Mouse (Mus musculus): ENCODE results near the gene Xrcc1. TPM values are rescaled to one million over a fixed set of nuclear protein-coding genes. Genes with fewer than 3 reads are reported as not detected.

The Xrcc1 gene
- polyA plus RNA-seq, 1 experiment from 2014 or later = 110 TPM

GRCm38 (mm10) chr7:24571071-24571470 is 25.0 kb downstream of the Xrcc1 start:
- H3K36me3 ChIP-seq = peaks cover 69% of the 10 kb centered on the region
- 75% methylated on average over 4 of the region's 4 CpGs for WGBS
- ATAC-seq (ENCODE audit: insufficient number of reproducible peaks, low FRiP score, low TSS enrichment, low read depth) = no peak

GRCm38 (mm10) chr7:24572455-24572854 is 26.4 kb downstream of the Xrcc1 start:
- H3K4me3 ChIP-seq = no peak overlapping the region
- H3K27me3 ChIP-seq = no peaks in the 10 kb centered on the region
- no peak overlapping the region for H3K27ac ChIP-seq
- no peaks in the 10 kb centered on the region for H3K9me3 ChIP-seq
- 57% methylated on average over 5 of the region's 5 CpGs for WGBS
- peaks cover 56% of the 10 kb centered on the region for H3K36me3 ChIP-seq
- no peak overlapping the region for H3K4me2 ChIP-seq
- no peaks in the 10 kb centered on the region for H3K4me1 ChIP-seq
- ATAC-seq (ENCODE audit: insufficient number of reproducible peaks, low FRiP score, low TSS enrichment, low read depth) = no peak
- H3K9ac ChIP-seq = no peak overlapping the region

More at GRCm38 (mm10) chr7:24571071-24571470, 25.0 kb downstream of the Xrcc1 start:
- Histone ChIP-seq H3K4me2 (no peak overlapping the region), H3K4me3 (no peak overlapping the region), H3K9ac (no peak overlapping the region), H3K9me3 (no peaks in the 10 kb centered on the region), H3K4me1 (no peaks in the 10 kb centered on the region), H3K27ac (no peak overlapping the region), H3K27me3 (no peaks in the 10 kb centered on the region)

- Histone ChIP-seq H3K27me3 (no peaks in the 10 kb centered on the region), H3K36me3 (peaks cover 39% of the 10 kb centered on the region), H3K4me2 (no peak overlapping the region), H3K9ac (no peak overlapping the region), H3K4me3 (no peak overlapping the region), H3K4me1 (no peaks in the 10 kb centered on the region), H3K9me3 (no peaks in the 10 kb centered on the region), H3K27ac (no peak overlapping the region)
- no peak for ATAC-seq (ENCODE audit: insufficient number of reproducible peaks, low FRiP score, low TSS enrichment, low read depth)
- 66% methylated on average over 12 of the region's 12 CpGs for WGBS
Measured at GRCm38 (mm10) chr7:24574224-24574796, 28.2 kb downstream of the Xrcc1 start.

- no peaks in the 10 kb centered on the region for H3K9me3 ChIP-seq
- WGBS = 81% methylated on average over 10 of the region's 10 CpGs
- H3K4me3 ChIP-seq = no peak overlapping the region
- no peaks in the 10 kb centered on the region for H3K4me1 ChIP-seq
- H3K4me2 ChIP-seq = no peak overlapping the region
- no peak for ATAC-seq (ENCODE audit: insufficient number of reproducible peaks, low FRiP score, low TSS enrichment, low read depth)
- H3K36me3 ChIP-seq = peaks cover 7% of the 10 kb centered on the region
- H3K27me3 ChIP-seq = no peaks in the 10 kb centered on the region
- H3K27ac ChIP-seq = no peak overlapping the region
- H3K9ac ChIP-seq = no peak overlapping the region
Measured at GRCm38 (mm10) chr7:24577811-24578210, 31.7 kb downstream of the Xrcc1 start.

GRCm38 (mm10) chr7:24584876-24585275 is 38.8 kb downstream of the Xrcc1 start:
- peaks cover 17% of the 10 kb centered on the region; the same call in 1 of the 2 replicates for H3K4me1 ChIP-seq
- no peak for ATAC-seq (ENCODE audit: insufficient number of reproducible peaks, low FRiP score, low TSS enrichment, low read depth)
- no peaks in the 10 kb centered on the region for H3K36me3 ChIP-seq
- no peak overlapping the region for H3K27ac ChIP-seq
- 90% methylated on average over 6 of the region's 6 CpGs for WGBS
- H3K9me3 ChIP-seq = no peaks in the 10 kb centered on the region; the same call in 1 of the 2 replicates
- H3K4me3 ChIP-seq = no peak overlapping the region
- no peak overlapping the region for H3K4me2 ChIP-seq
- H3K9ac ChIP-seq = no peak overlapping the region
- peaks cover 26% of the 10 kb centered on the region for H3K27me3 ChIP-seq

- Histone ChIP-seq H3K27me3 (peaks cover 26% of the 10 kb centered on the region), H3K9me3 (no peaks in the 10 kb centered on the region; the same call in 1 of the 2 replicates), H3K9ac (no peak overlapping the region), H3K27ac (no peak overlapping the region), H3K4me3 (peak overlapping the region; percentile 4; the same call in 1 of the 2 replicates), H3K4me1 (peaks cover 17% of the 10 kb centered on the region; the same call in 1 of the 2 replicates), H3K36me3 (no peaks in the 10 kb centered on the region), H3K4me2 (no peak overlapping the region)
- no peak for ATAC-seq (ENCODE audit: insufficient number of reproducible peaks, low FRiP score, low TSS enrichment, low read depth)
- WGBS = 34% methylated on average over 16 of the region's 16 CpGs
Measured at GRCm38 (mm10) chr7:24585995-24586394, 39.9 kb downstream of the Xrcc1 start.

GRCm38 (mm10) chr7:24586828-24587227 is 40.7 kb downstream of the Xrcc1 start:
- Histone ChIP-seq H3K4me1 (peaks cover 17% of the 10 kb centered on the region; the same call in 1 of the 2 replicates), H3K36me3 (no peaks in the 10 kb centered on the region), H3K4me3 (peak overlapping the region; percentile 59), H3K27ac (peak overlapping the region; percentile 61; the same call in 1 of the 2 replicates), H3K9ac (no peak overlapping the region), H3K27me3 (peaks cover 26% of the 10 kb centered on the region), H3K9me3 (no peaks in the 10 kb centered on the region; the same call in 1 of the 2 replicates), H3K4me2 (peak overlapping the region; percentile 86)
- 6% methylated on average over 8 of the region's 8 CpGs for WGBS
- ATAC-seq (ENCODE audit: insufficient number of reproducible peaks, low FRiP score, low TSS enrichment, low read depth) = peak; percentile 62

DNA sequence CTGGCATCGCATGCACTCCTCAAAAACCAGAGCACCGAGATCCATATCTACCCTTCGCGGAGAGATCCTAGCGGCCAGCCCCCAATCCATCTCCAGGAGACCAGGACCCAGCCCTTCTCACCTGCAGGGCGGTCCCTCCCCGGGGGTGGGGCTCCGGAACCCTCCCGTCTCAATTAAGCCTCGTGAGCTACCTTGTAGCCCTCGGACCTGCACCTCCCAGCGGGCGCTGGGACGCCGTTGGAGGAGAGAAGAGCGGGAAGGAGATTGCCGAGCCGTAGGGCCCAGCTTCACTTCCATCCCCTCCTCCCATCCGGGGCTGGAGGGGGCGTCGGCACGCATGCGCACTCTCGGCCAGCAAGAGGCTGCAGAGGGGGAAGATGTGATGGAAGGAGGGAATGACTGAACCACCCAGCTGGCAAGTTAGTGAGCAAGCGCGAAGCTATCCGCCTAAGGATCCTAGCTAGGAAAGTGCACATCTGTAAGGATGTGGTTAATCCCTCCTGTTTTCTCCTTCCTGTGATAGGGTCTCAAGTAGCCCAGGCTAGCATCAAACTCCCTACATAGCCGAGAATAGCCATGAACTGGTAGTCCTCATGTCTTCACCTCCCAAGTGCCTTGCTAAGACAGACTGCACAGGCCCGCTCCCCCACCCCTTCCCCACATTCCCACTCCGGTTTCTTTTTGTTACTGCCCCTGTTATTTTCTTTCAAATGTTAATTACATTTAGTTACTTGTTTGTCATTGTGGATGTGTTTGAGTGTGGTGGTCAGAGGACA is 41.4 kb downstream of the Xrcc1 start, which contains the start of the genes Ethe1 and Zfp575:
Gene Ethe1, plus strand, starts transcription at position 214 of the 776 bp plus-strand sequence.
Gene Zfp575, minus strand, starts transcription at position 312 of the 776 bp plus-strand sequence.
- 6% methylated on average over 30 of the region's 30 CpGs for WGBS
- Histone ChIP-seq H3K27ac (peak within 1 kb of the TSS; percentile 61; the same call in 1 of the 2 replicates), H3K4me2 (peak within 1 kb of the TSS; percentile 86), H3K4me1 (peaks cover 17% of the 10 kb centered on the region; the same call in 1 of the 2 replicates), H3K4me3 (peak within 1 kb of the TSS; percentile 59), H3K36me3 (no peaks in the 10 kb centered on the region), H3K27me3 (peaks cover 26% of the 10 kb centered on the region), H3K9ac (peak within 1 kb of the TSS; percentile 57; the same call in 1 of the 2 replicates), H3K9me3 (no peaks in the 10 kb centered on the region; the same call in 1 of the 2 replicates)
- ATAC-seq (ENCODE audit: insufficient number of reproducible peaks, low FRiP score, low TSS enrichment, low read depth) = peak; percentile 73

GRCm38 (mm10) chr7:24588336-24588735 is 42.2 kb downstream of the Xrcc1 start:
- no peak overlapping the region for H3K4me2 ChIP-seq
- no peaks in the 10 kb centered on the region for H3K36me3 ChIP-seq
- peaks cover 19% of the 10 kb centered on the region; the same call in 1 of the 2 replicates for H3K4me1 ChIP-seq
- no peak overlapping the region for H3K9ac ChIP-seq
- H3K4me3 ChIP-seq = no peak overlapping the region
- H3K27me3 ChIP-seq = peaks cover 26% of the 10 kb centered on the region
- ATAC-seq (ENCODE audit: insufficient number of reproducible peaks, low FRiP score, low TSS enrichment, low read depth) = no peak
- H3K27ac ChIP-seq = no peak overlapping the region
- no peaks in the 10 kb centered on the region; the same call in 1 of the 2 replicates for H3K9me3 ChIP-seq
- 59% methylated on average over 13 of the region's 13 CpGs for WGBS

DNA sequence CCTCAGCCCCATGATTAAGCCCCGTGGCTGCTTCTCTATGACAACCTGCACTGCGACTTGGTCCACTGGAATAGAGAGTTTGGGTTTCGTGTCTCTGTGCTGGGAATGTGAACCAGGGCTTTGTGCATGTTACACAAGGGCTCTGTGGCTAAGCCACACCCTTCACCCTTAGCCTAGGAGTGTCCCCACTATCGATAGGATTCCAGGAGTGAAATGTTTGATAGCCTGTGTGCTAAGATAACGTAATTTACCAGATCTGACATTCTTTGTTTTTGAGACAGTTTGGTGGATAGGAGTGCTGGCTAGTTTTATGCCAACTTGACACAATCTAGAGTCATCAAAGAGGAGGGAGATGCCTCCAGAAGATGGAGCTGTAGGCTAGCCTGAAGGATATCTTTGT is 45.6 kb downstream of the Xrcc1 start:
- Histone ChIP-seq H3K4me3 (no peak overlapping the region), H3K27ac (no peak overlapping the region), H3K9me3 (no peaks in the 10 kb centered on the region), H3K27me3 (peaks cover 3% of the 10 kb centered on the region; the same call in 1 of the 2 replicates), H3K36me3 (no peaks in the 10 kb centered on the region), H3K9ac (no peak overlapping the region), H3K4me2 (no peak overlapping the region), H3K4me1 (peaks cover 21% of the 10 kb centered on the region)
- no peak for ATAC-seq (ENCODE audit: insufficient number of reproducible peaks, low FRiP score, low TSS enrichment, low read depth)
- 61% methylated on average over 5 of the region's 5 CpGs for WGBS

GRCm38 (mm10) chr7:24592163-24592562 is 46.1 kb downstream of the Xrcc1 start:
- H3K4me1 ChIP-seq = peaks cover 16% of the 10 kb centered on the region
- H3K27ac ChIP-seq = no peak overlapping the region
- ATAC-seq (ENCODE audit: insufficient number of reproducible peaks, low FRiP score, low TSS enrichment, low read depth) = no peak
- no peaks in the 10 kb centered on the region for H3K36me3 ChIP-seq
- H3K27me3 ChIP-seq = no peaks in the 10 kb centered on the region
- no peak overlapping the region for H3K9ac ChIP-seq
- no peak overlapping the region for H3K4me3 ChIP-seq
- no peaks in the 10 kb centered on the region for H3K9me3 ChIP-seq
- 53% methylated on average over 4 of the region's 4 CpGs for WGBS
- no peak overlapping the region for H3K4me2 ChIP-seq

DNA sequence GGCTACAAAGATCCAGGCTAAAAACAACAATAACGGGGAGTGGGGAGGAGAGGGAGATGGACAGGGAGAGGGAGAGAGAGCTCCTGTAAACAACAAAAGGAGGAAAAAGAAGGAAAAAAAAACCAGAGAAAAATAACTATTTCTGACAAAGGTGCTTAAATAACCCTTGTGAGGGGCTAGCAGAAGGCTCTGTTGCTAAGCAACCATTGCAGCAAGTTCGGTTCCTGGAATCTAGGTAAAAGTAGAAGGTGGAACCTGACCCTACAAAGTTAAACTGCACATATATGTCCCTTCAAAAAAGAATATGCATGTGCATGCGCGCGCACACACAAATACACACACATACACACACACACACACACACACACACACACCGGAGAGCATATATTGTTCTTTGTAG is 46.7 kb downstream of the Xrcc1 start:
- Histone ChIP-seq H3K4me2 (no peak overlapping the region), H3K36me3 (no peaks in the 10 kb centered on the region), H3K4me1 (peaks cover 10% of the 10 kb centered on the region), H3K27me3 (no peaks in the 10 kb centered on the region), H3K27ac (no peak overlapping the region), H3K9me3 (no peaks in the 10 kb centered on the region), H3K9ac (no peak overlapping the region), H3K4me3 (no peak overlapping the region)
- 73% methylated on average over 6 of the region's 6 CpGs for WGBS
- ATAC-seq (ENCODE audit: insufficient number of reproducible peaks, low FRiP score, low TSS enrichment, low read depth) = no peak

Data from limb, embryonic 15.5 days (tissue).